In genomic region chr5:142457345-142457744, GRCm38 (mm10) we compare ENCODE assay signal across 9 mouse cellular contexts. TPM values are rescaled to one million over a fixed set of nuclear protein-coding genes. Genes with fewer than 3 reads are reported as not detected.
DNase-seq lines count a peak whose midpoint lies in the region; ATAC-seq and TF ChIP-seq lines count a peak whose summit lies in the region.
"Had no signal": no experiment of that assay in that cellular context is flagged by ENCODE, and none has a peak within 500 bp of the region (broad histone marks: within the 10 kb centered on the region; RNA-seq: fewer than 3 reads in every experiment).

No protein-coding gene starts in this region.

- no peak for ATAC-seq in kidney, embryonic 14.5 days (ENCODE audit: low FRiP score, low TSS enrichment)

- H3K27me3 ChIP-seq in kidney, embryonic 14.5 days (ENCODE audit: control insufficient read depth, insufficient read depth, low read length): no peaks in the 10 kb centered on the region
- no peaks in the 10 kb centered on the region for H3K27me3 ChIP-seq in E14TG2a.4 (ENCODE audit: insufficient read depth, low read length)

- no peaks in the 10 kb centered on the region for H3K9me3 ChIP-seq in kidney, embryonic 14.5 days (ENCODE audit: control insufficient read depth, low read length)
- no peaks in the 10 kb centered on the region for H3K9me3 ChIP-seq in E14TG2a.4 (ENCODE audit: low read length)

- H3K36me3 ChIP-seq in kidney, embryonic 14.5 days (ENCODE audit: control insufficient read depth, insufficient read depth, low read length): peaks cover 59% of the 10 kb centered on the region
- peaks cover 81% of the 10 kb centered on the region for H3K36me3 ChIP-seq in E14TG2a.4 (ENCODE audit: insufficient read depth, low read length)

- peak; percentile 42 to 47 for DNase-seq in cerebellum, postnatal 25 days
- DNase-seq in cerebellum, adult 18-20 months: no peak
- no peak for DNase-seq in kidney, adult 8-10 months
- DNase-seq in kidney, postnatal 25 days: peak; percentile 35 to 76
- DNase-seq in spleen, postnatal 10 days (ENCODE audit: low spot score in 2 of 2): no peak
- DNase-seq in cerebellum, adult 11-12 months: no peak
- DNase-seq: thymus, adult 18-20 months had no signal

- H3K4me3 ChIP-seq in kidney, embryonic 14.5 days (ENCODE audit: low read length): no peak overlapping the region
- H3K4me3 ChIP-seq in E14TG2a.4 (replicated peaks; ENCODE audit: low read length): peak overlapping the region; percentile 35

- 39% methylated on average over 10 of the region's 10 CpGs for WGBS in kidney, embryonic 14.5 days

- H3K4me1 ChIP-seq in kidney, embryonic 14.5 days (ENCODE audit: control insufficient read depth, insufficient read depth, low read length): no peaks in the 10 kb centered on the region
- peaks cover 79% of the 10 kb centered on the region for H3K4me1 ChIP-seq in E14TG2a.4 (replicated peaks; ENCODE audit: low read depth, low read length)

- H3K4me2 ChIP-seq in kidney, embryonic 14.5 days (replicated peaks; ENCODE audit: low read depth, low read length): no peak overlapping the region

- no peak for TF ChIP-seq CTCF in E14TG2a.4 (conservative IDR thresholded peaks at IDR 0.05; ENCODE audit: low read length)

- peak overlapping the region; percentile 51; the same call in 1 of the 2 replicates for H3K27ac ChIP-seq in kidney, embryonic 14.5 days (ENCODE audit: low read depth, low read length)

- no peak overlapping the region for H3K9ac ChIP-seq in kidney, embryonic 14.5 days (ENCODE audit: low read depth, low read length)

RNA-seq across cellular contexts. Expression of gene Ap5z1, which starts 6.4 kb away (rescaled TPM):
- 7.2 and 10.1 TPM in 2 replicates for polyA plus RNA-seq in kidney, embryonic 14.5 days (2014; fragmentation: Nextera tagmentation; extraction: Ambion mirVana)

RNA-seq across cellular contexts. Expression of gene Foxk1, which starts 56.0 kb away (rescaled TPM):
- polyA plus RNA-seq in kidney, embryonic 14.5 days (2014; fragmentation: Nextera tagmentation; extraction: Ambion mirVana): 4.4 and 6.5 TPM in 2 replicates

Comparison
In these comparisons a context has a peak if more than half of its experiments do, and no peak if none do; other contexts are left out.
1. DNase-seq: peak in cerebellum, postnatal 25 days (2 of 2) and kidney, postnatal 25 days (2 of 2); none in cerebellum, adult 18-20 months (0 of 2), kidney, adult 8-10 months (0 of 2), spleen, postnatal 10 days (0 of 2) and cerebellum, adult 11-12 months (single experiment).